Mouse (Mus musculus) forebrain, embryonic 14.5 days (tissue): ENCODE data around the gene Tjp1. TPM values are rescaled to one million over a fixed set of nuclear protein-coding genes. Genes with fewer than 3 reads are reported as not detected.

ENCODE experiments used
- ATAC-seq: fragments of 200-750 bp; cut with Nextera tagmentation; 2 replicates; pipeline ENCODE4 v1.8.0; 2017; ENCODE audit warnings: mild to moderate bottlenecking, moderate library complexity
- DNase-seq: peaks from one replicate; pipeline ENCODE4 v3.0.0-alpha.2; 2015; ENCODE audit warnings: low spot score
- H3K27ac ChIP-seq: fragments of 300-500 bp; sonication (generic); 2 replicates; pipeline ENCODE4 v1.5.1; 2014; ENCODE audit warnings: low read depth, mild to moderate bottlenecking, control low read depth, low read length, moderate library complexity
- H3K27me3 ChIP-seq: fragments of 300-500 bp; sonication (generic); replicated peaks from 2 replicates; pipeline ENCODE4 v1.6.1; 2014; ENCODE audit warnings: low read length, control low read depth, mixed read lengths; ENCODE audit not compliant: control insufficient read depth, insufficient read depth
- H3K36me3 ChIP-seq: fragments of 300-500 bp; sonication (generic); 2 replicates; pipeline ENCODE4 v1.6.1; 2014; ENCODE audit warnings: low read length, control low read depth; ENCODE audit not compliant: control insufficient read depth, insufficient read depth
- H3K4me1 ChIP-seq: fragments of 300-500 bp; sonication (generic); 2 replicates; pipeline ENCODE4 v1.6.1; 2014; ENCODE audit warnings: antibody characterized with exemption, low read length, control low read depth; ENCODE audit not compliant: control insufficient read depth, insufficient read depth
- H3K4me2 ChIP-seq: fragments of 300-500 bp; sonication (generic); 2 replicates; pipeline ENCODE4 v1.6.1; 2014; ENCODE audit warnings: mild to moderate bottlenecking, control low read depth, low read length
- H3K4me3 ChIP-seq: fragments of 300-500 bp; sonication (generic); 2 replicates; pipeline ENCODE4 v1.5.1; 2014; ENCODE audit warnings: low read depth, low read length, control low read depth
- H3K9ac ChIP-seq: fragments of 300-500 bp; sonication (generic); 2 replicates; pipeline ENCODE4 v1.6.1; 2014; ENCODE audit warnings: mild to moderate bottlenecking, low read length, control low read depth, moderate library complexity
- H3K9me3 ChIP-seq: fragments of 300-500 bp; sonication (generic); replicated peaks from 2 replicates; pipeline ENCODE4 v1.6.1; 2016; ENCODE audit warnings: low read length, control low read depth, mixed read lengths; ENCODE audit not compliant: control insufficient read depth
- WGBS: fragments of 180-500 bp; shearing (Covaris S2); extraction: QIAGEN DNeasy Blood & Tissue Kit; methylation state at CpG from one replicate; pipeline ENCODE4 v1.1.7; 2014; 5-methylcytosine and 5-hydroxymethylcytosine counted together
- polyA plus RNA-seq: library from polyadenylated mRNA; unstranded; fragments of >200 nt; fragmentation: Nextera tagmentation; extraction: Ambion mirVana; gene quantifications from 2 replicates; pipeline ENCODE4 v1.2.1, GENCODE M21; 2014

Gene Tjp1
- polyA plus RNA-seq, 1 experiment from 2014 or later, result 16.2 TPM

GRCm38 (mm10) chr7:65395166-65395565 lies 132.4 kb downstream of the Tjp1 start:
- peaks cover 14% of the 10 kb centered on the region for H3K4me1 ChIP-seq
- H3K9me3 ChIP-seq, result no peaks in the 10 kb centered on the region
- ATAC-seq (no peak), DNase-seq (no peak)
- H3K4me3 ChIP-seq, result no peak overlapping the region
- no peaks in the 10 kb centered on the region for H3K27me3 ChIP-seq
- no peak overlapping the region for H3K27ac ChIP-seq
- no peaks in the 10 kb centered on the region for H3K36me3 ChIP-seq
- no peak overlapping the region for H3K9ac ChIP-seq
- H3K4me2 ChIP-seq, result no peak overlapping the region
- 62% methylated on average over 5 of the region's 5 CpGs for WGBS

DNA sequence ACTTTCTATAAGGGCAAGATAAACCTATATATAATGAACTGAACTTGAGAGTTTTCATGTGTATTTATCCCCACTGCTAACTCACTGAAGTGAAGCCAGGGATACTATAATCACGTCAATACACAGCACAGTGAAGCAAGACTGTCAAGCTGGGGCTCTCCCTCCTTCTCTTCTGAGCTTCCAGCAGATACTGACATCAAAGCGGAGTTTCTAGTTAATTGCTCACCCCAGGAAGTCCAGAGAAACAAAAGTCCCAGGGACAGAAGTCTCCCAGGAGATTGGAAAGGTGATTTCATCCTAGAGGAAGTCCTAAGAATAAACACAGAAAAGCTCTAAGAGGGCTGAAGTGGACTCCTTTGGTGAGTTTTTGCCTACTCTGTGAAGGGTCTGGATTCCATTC lies 132.9 kb downstream of the Tjp1 start:
- Histone ChIP-seq H3K9ac (no peak overlapping the region), H3K27me3 (no peaks in the 10 kb centered on the region), H3K4me1 (peaks cover 14% of the 10 kb centered on the region), H3K27ac (no peak overlapping the region), H3K36me3 (no peaks in the 10 kb centered on the region), H3K9me3 (no peaks in the 10 kb centered on the region), H3K4me2 (no peak overlapping the region), H3K4me3 (no peak overlapping the region)
- WGBS, result 15% methylated on average over 2 of the region's 2 CpGs
- ATAC-seq (no peak), DNase-seq (no peak)

- H3K4me1 ChIP-seq, result peaks cover 14% of the 10 kb centered on the region
- H3K36me3 ChIP-seq, result no peaks in the 10 kb centered on the region
- no peak overlapping the region for H3K4me3 ChIP-seq
- H3K9ac ChIP-seq, result no peak overlapping the region; the same call in 1 of the 2 replicates
- H3K27ac ChIP-seq, result no peak overlapping the region
- ATAC-seq, result no peak
- no peaks in the 10 kb centered on the region for H3K9me3 ChIP-seq
- WGBS, result 12% methylated on average over 17 of the region's 17 CpGs
- no peak for DNase-seq
- H3K4me2 ChIP-seq, result peak overlapping the region; percentile 29
- H3K27me3 ChIP-seq, result no peaks in the 10 kb centered on the region
These were observed 133.7 kb downstream of the Tjp1 start for GRCm38 (mm10) chr7:65393704-65394452.

GRCm38 (mm10) chr7:65392986-65393385 lies 134.6 kb downstream of the Tjp1 start:
- ATAC-seq (no peak), DNase-seq (no peak)
- no peaks in the 10 kb centered on the region for H3K36me3 ChIP-seq
- no peak overlapping the region for H3K4me2 ChIP-seq
- H3K27ac ChIP-seq, result no peak overlapping the region
- no peaks in the 10 kb centered on the region for H3K9me3 ChIP-seq
- H3K4me3 ChIP-seq, result no peak overlapping the region
- H3K9ac ChIP-seq, result no peak overlapping the region
- WGBS, result 46% methylated on average over 9 of the region's 9 CpGs
- H3K4me1 ChIP-seq, result peaks cover 14% of the 10 kb centered on the region
- H3K27me3 ChIP-seq, result no peaks in the 10 kb centered on the region

DNA sequence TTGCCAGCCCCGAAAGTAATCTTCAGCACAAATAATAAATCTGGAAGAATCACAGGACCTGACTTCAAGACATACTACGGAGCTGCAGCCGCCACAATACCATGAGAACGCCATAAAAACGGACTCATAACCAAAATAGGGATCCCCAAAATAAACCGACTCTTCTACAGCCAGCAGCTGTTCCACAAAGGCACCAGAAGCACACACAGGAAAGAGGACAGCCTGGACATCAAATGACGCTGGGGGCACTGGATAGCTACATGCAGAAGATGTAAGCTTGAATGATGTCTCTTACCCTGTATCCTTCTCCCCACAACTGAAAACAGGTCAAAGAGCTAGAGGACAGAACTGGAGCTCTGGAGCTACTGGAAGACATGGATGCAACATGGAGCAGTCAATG lies 138.0 kb downstream of the Tjp1 start:
- Histone ChIP-seq H3K36me3 (no peaks in the 10 kb centered on the region), H3K4me2 (no peak overlapping the region), H3K9me3 (no peaks in the 10 kb centered on the region), H3K9ac (no peak overlapping the region), H3K27ac (no peak overlapping the region), H3K27me3 (no peaks in the 10 kb centered on the region), H3K4me3 (no peak overlapping the region), H3K4me1 (peaks cover 10% of the 10 kb centered on the region)
- DNase-seq (no peak), ATAC-seq (no peak)
- 95% methylated on average over 7 of the region's 7 CpGs for WGBS

GRCm38 (mm10) chr7:65388243-65389013 lies 139.2 kb downstream of the Tjp1 start:
- H3K36me3 ChIP-seq, result no peaks in the 10 kb centered on the region
- H3K4me1 ChIP-seq, result peaks cover 1% of the 10 kb centered on the region; the same call in 1 of the 2 replicates
- H3K9ac ChIP-seq, result no peak overlapping the region
- ATAC-seq, result no peak
- H3K27me3 ChIP-seq, result no peaks in the 10 kb centered on the region
- H3K4me3 ChIP-seq, result no peak overlapping the region
- no peak overlapping the region for H3K4me2 ChIP-seq
- DNase-seq, result peak; percentile 24
- no peaks in the 10 kb centered on the region for H3K9me3 ChIP-seq
- 84% methylated on average over 8 of the region's 8 CpGs for WGBS
- peak overlapping the region; percentile 58; the same call in 1 of the 2 replicates for H3K27ac ChIP-seq

DNA sequence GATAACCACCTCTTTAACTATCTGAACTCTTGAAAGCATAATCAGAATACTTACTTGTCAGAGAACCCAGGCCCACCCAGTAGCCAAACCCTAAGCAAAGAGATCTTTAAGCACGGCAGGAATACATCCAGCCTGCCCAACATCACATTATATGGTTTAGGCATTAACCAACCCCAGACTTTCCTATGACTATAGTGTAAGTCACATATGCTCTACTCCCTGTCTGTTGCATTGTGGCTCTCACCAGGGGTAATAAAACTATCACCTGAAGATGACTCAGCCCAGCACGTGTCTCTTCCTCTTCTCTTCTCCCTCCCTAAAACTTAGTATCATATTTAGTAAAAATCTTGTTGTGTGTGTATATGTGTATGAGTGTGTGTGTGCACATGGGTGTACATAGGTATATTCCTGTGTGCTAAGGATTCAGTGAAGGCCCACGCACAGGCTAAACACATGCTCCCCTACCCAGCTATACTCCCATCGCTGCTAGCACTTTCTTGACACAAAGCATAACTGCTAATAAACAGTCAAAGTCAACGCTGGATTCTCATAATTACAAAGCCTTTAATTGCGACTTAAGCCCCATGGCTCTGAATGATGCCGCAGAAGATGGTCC lies 139.9 kb downstream of the Tjp1 start:
- ATAC-seq, result no peak
- WGBS, result 80% methylated on average over 7 of the region's 7 CpGs
- Histone ChIP-seq H3K9ac (no peak overlapping the region), H3K4me3 (no peak overlapping the region), H3K27ac (peak overlapping the region; percentile 58; the same call in 1 of the 2 replicates), H3K4me2 (no peak overlapping the region), H3K9me3 (no peaks in the 10 kb centered on the region), H3K27me3 (no peaks in the 10 kb centered on the region), H3K4me1 (no peaks in the 10 kb centered on the region), H3K36me3 (no peaks in the 10 kb centered on the region)
- no peak for DNase-seq

DNA sequence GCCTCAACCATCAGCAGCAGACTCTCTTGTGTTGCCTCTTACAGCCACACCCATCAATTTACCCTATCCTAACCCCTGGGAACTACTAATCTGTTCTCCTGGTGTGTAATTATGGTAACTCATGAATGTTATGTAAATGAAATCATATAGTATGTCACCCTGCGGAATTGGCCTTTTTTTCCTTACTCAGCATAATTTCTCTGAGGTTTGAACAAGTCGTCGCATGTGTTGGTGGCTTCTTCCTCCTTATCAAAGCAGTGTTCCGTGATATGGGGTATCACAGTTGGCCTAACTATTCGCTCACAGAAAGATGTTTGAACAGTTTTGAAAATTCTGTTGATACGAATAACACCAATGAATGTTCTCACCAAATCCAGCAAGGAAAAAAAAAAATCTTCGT lies 142.8 kb downstream of the Tjp1 start:
- 92% methylated on average over 7 of the region's 7 CpGs for WGBS
- ATAC-seq (no peak), DNase-seq (no peak)
- H3K9ac ChIP-seq, result no peak overlapping the region
- no peak overlapping the region for H3K4me2 ChIP-seq
- no peaks in the 10 kb centered on the region for H3K27me3 ChIP-seq
- no peaks in the 10 kb centered on the region for H3K9me3 ChIP-seq
- H3K4me1 ChIP-seq, result no peaks in the 10 kb centered on the region
- H3K36me3 ChIP-seq, result no peaks in the 10 kb centered on the region
- H3K27ac ChIP-seq, result no peak overlapping the region
- H3K4me3 ChIP-seq, result no peak overlapping the region
